Mouse (Mus musculus) hindbrain, embryonic 12.5 days (tissue): ENCODE results near the gene Taf8. TPM values are rescaled to one million over a fixed set of nuclear protein-coding genes. Genes with fewer than 3 reads are reported as not detected.

Source experiments
- ATAC-seq: fragments of 200-750 bp; cut with Nextera tagmentation; 2 replicates; pipeline ENCODE4 v1.8.0; 2017; ENCODE audit warnings: moderate TSS enrichment; ENCODE audit not compliant: low FRiP score
- H3K27ac ChIP-seq: fragments of 300-500 bp; sonication (generic); 2 replicates; pipeline ENCODE4 v1.5.1; 2016; ENCODE audit warnings: mild to moderate bottlenecking
- H3K27me3 ChIP-seq: fragments of 300-500 bp; sonication (generic); 2 replicates; pipeline ENCODE4 v1.6.1; 2016; ENCODE audit warnings: mild to moderate bottlenecking
- H3K36me3 ChIP-seq: fragments of 300-500 bp; sonication (generic); 2 replicates; pipeline ENCODE4 v1.6.1; 2016; ENCODE audit warnings: mild to moderate bottlenecking
- H3K4me1 ChIP-seq: fragments of 300-500 bp; sonication (generic); 2 replicates; pipeline ENCODE4 v1.6.1; 2016
- H3K4me2 ChIP-seq: fragments of 300-500 bp; sonication (generic); replicated peaks from 2 replicates; pipeline ENCODE4 v1.6.1; 2016; ENCODE audit warnings: mild to moderate bottlenecking
- H3K4me3 ChIP-seq: fragments of 300-500 bp; sonication (generic); 2 replicates; pipeline ENCODE4 v1.5.1; 2016; ENCODE audit warnings: mild to moderate bottlenecking
- H3K9ac ChIP-seq: fragments of 300-500 bp; sonication (generic); 2 replicates; pipeline ENCODE4 v1.6.1; 2016; ENCODE audit warnings: mild to moderate bottlenecking, moderate library complexity
- H3K9me3 ChIP-seq: fragments of 300-500 bp; sonication (generic); replicated peaks from 2 replicates; pipeline ENCODE4 v1.6.1; 2016; ENCODE audit warnings: mild to moderate bottlenecking
- WGBS: fragments of 180-500 bp; shearing (Covaris S2); methylation state at CpG from one replicate; pipeline ENCODE4 v1.1.7; 2016; 5-methylcytosine and 5-hydroxymethylcytosine counted together
- polyA plus RNA-seq: library from polyadenylated mRNA; unstranded; fragments of >200 nt; fragmentation: Nextera tagmentation; extraction: Ambion mirVana; gene quantifications from 2 replicates; pipeline ENCODE4 v1.2.1, GENCODE M21; 2016

Gene Taf8
- polyA plus RNA-seq, 1 experiment from 2014 or later = 29.5 TPM

- Histone ChIP-seq H3K27me3 (no peaks in the 10 kb centered on the region), H3K4me1 (peaks cover 25% of the 10 kb centered on the region), H3K9me3 (no peaks in the 10 kb centered on the region)
These were observed 26.8 kb upstream of the Taf8 start for GRCm38 (mm10) chr17:47528919-47529318.

GRCm38 (mm10) chr17:47527581-47528300 lies 25.6 kb upstream of the Taf8 start:
- WGBS = 43% methylated on average over 10 of the region's 10 CpGs
- Histone ChIP-seq H3K9ac (no peak overlapping the region), H3K27me3 (no peaks in the 10 kb centered on the region), H3K4me2 (no peak overlapping the region), H3K4me1 (peaks cover 34% of the 10 kb centered on the region), H3K36me3 (no peaks in the 10 kb centered on the region), H3K9me3 (no peaks in the 10 kb centered on the region), H3K4me3 (no peak overlapping the region), H3K27ac (peak overlapping the region; percentile 70)
- no peak; the same call in 1 of the 2 replicates for ATAC-seq

More at GRCm38 (mm10) chr17:47528919-47529318, 26.8 kb upstream of the Taf8 start:
- H3K27ac ChIP-seq = no peak overlapping the region
- no peak overlapping the region for H3K9ac ChIP-seq
- H3K4me3 ChIP-seq = no peak overlapping the region
- peak; percentile 59; the same call in 1 of the 2 replicates for ATAC-seq
- H3K36me3 ChIP-seq = no peaks in the 10 kb centered on the region
- H3K4me2 ChIP-seq = no peak overlapping the region
- 59% methylated on average over 8 of the region's 8 CpGs for WGBS

- no peak for ATAC-seq
- no peak overlapping the region for H3K4me3 ChIP-seq
- no peak overlapping the region for H3K9ac ChIP-seq
- H3K27ac ChIP-seq = peak overlapping the region; percentile 70
- WGBS = 82% methylated on average over 17 of the region's 17 CpGs
- no peaks in the 10 kb centered on the region for H3K9me3 ChIP-seq
- H3K4me1 ChIP-seq = peaks cover 42% of the 10 kb centered on the region
- no peaks in the 10 kb centered on the region for H3K36me3 ChIP-seq
- no peak overlapping the region for H3K4me2 ChIP-seq
- H3K27me3 ChIP-seq = no peaks in the 10 kb centered on the region
These were observed 24.9 kb upstream of the Taf8 start for GRCm38 (mm10) chr17:47526856-47527520.

GRCm38 (mm10) chr17:47524991-47525390 lies 22.9 kb upstream of the Taf8 start:
- peaks cover 43% of the 10 kb centered on the region for H3K4me1 ChIP-seq
- no peaks in the 10 kb centered on the region for H3K9me3 ChIP-seq
- no peak overlapping the region for H3K4me3 ChIP-seq
- ATAC-seq = no peak
- no peak overlapping the region for H3K9ac ChIP-seq
- H3K36me3 ChIP-seq = no peaks in the 10 kb centered on the region
- no peak overlapping the region for H3K27ac ChIP-seq
- WGBS = 91% methylated on average over 6 of the region's 6 CpGs
- H3K27me3 ChIP-seq = no peaks in the 10 kb centered on the region
- H3K4me2 ChIP-seq = no peak overlapping the region

- Histone ChIP-seq H3K4me2 (no peak overlapping the region), H3K27me3 (no peaks in the 10 kb centered on the region), H3K4me1 (peaks cover 43% of the 10 kb centered on the region), H3K36me3 (no peaks in the 10 kb centered on the region), H3K4me3 (no peak overlapping the region), H3K27ac (no peak overlapping the region), H3K9me3 (no peaks in the 10 kb centered on the region), H3K9ac (no peak overlapping the region)
- 74% methylated on average over 8 of the region's 8 CpGs for WGBS
- ATAC-seq = no peak
These were observed 22.0 kb upstream of the Taf8 start for GRCm38 (mm10) chr17:47524055-47524454.

- Histone ChIP-seq H3K36me3 (no peaks in the 10 kb centered on the region), H3K9me3 (no peaks in the 10 kb centered on the region), H3K4me1 (peaks cover 36% of the 10 kb centered on the region), H3K27me3 (no peaks in the 10 kb centered on the region), H3K27ac (peak overlapping the region; percentile 50; the same call in 1 of the 2 replicates), H3K4me2 (no peak overlapping the region), H3K4me3 (no peak overlapping the region), H3K9ac (no peak overlapping the region)
- ATAC-seq = no peak
- WGBS = 62% methylated on average over 18 of the region's 18 CpGs
These were observed 21.2 kb upstream of the Taf8 start for GRCm38 (mm10) chr17:47523211-47523682.

GRCm38 (mm10) chr17:47522536-47522935 lies 20.4 kb upstream of the Taf8 start:
- no peak overlapping the region for H3K4me3 ChIP-seq
- 61% methylated on average over 4 of the region's 4 CpGs for WGBS
- no peak overlapping the region for H3K4me2 ChIP-seq
- H3K27ac ChIP-seq = peak overlapping the region; percentile 92
- H3K36me3 ChIP-seq = no peaks in the 10 kb centered on the region
- ATAC-seq = peak; percentile 27; the same call in 1 of the 2 replicates
- no peaks in the 10 kb centered on the region for H3K27me3 ChIP-seq
- no peaks in the 10 kb centered on the region for H3K9me3 ChIP-seq
- H3K4me1 ChIP-seq = peaks cover 37% of the 10 kb centered on the region
- H3K9ac ChIP-seq = no peak overlapping the region

- ATAC-seq = peak; percentile 88
- H3K36me3 ChIP-seq = no peaks in the 10 kb centered on the region
- H3K27me3 ChIP-seq = no peaks in the 10 kb centered on the region
- peak overlapping the region; percentile 92 for H3K27ac ChIP-seq
- H3K9ac ChIP-seq = peak overlapping the region; percentile 47; the same call in 1 of the 2 replicates
- H3K4me1 ChIP-seq = peaks cover 32% of the 10 kb centered on the region
- WGBS = 3% methylated on average over 17 of the region's 17 CpGs
- no peaks in the 10 kb centered on the region for H3K9me3 ChIP-seq
- peak overlapping the region; percentile 5; the same call in 1 of the 2 replicates for H3K4me3 ChIP-seq
- H3K4me2 ChIP-seq = peak overlapping the region; percentile 47
These were observed 19.6 kb upstream of the Taf8 start for GRCm38 (mm10) chr17:47521551-47522258.

GRCm38 (mm10) chr17:47518205-47518604 lies 16.1 kb upstream of the Taf8 start:
- no peak for ATAC-seq
- Histone ChIP-seq H3K36me3 (no peaks in the 10 kb centered on the region), H3K4me1 (peaks cover 28% of the 10 kb centered on the region), H3K4me3 (no peak overlapping the region), H3K27me3 (no peaks in the 10 kb centered on the region), H3K9ac (no peak overlapping the region), H3K27ac (peak overlapping the region; percentile 64; the same call in 1 of the 2 replicates), H3K9me3 (no peaks in the 10 kb centered on the region), H3K4me2 (no peak overlapping the region)
- 44% methylated on average over 8 of the region's 8 CpGs for WGBS

- Histone ChIP-seq H3K27ac (no peak overlapping the region), H3K27me3 (no peaks in the 10 kb centered on the region), H3K9me3 (no peaks in the 10 kb centered on the region), H3K4me1 (peaks cover 11% of the 10 kb centered on the region), H3K4me3 (no peak overlapping the region), H3K4me2 (no peak overlapping the region), H3K36me3 (no peaks in the 10 kb centered on the region), H3K9ac (no peak overlapping the region)
- no peak for ATAC-seq
- 95% methylated on average over 3 of the region's 3 CpGs for WGBS
These were observed 14.1 kb upstream of the Taf8 start for GRCm38 (mm10) chr17:47516232-47516631.

GRCm38 (mm10) chr17:47515180-47515844 lies 13.2 kb upstream of the Taf8 start:
- H3K27me3 ChIP-seq = no peaks in the 10 kb centered on the region
- 90% methylated on average over 7 of the region's 7 CpGs for WGBS
- H3K4me3 ChIP-seq = no peak overlapping the region
- H3K27ac ChIP-seq = no peak overlapping the region
- peaks cover 11% of the 10 kb centered on the region for H3K4me1 ChIP-seq
- H3K36me3 ChIP-seq = no peaks in the 10 kb centered on the region
- H3K4me2 ChIP-seq = no peak overlapping the region
- H3K9ac ChIP-seq = no peak overlapping the region
- ATAC-seq = no peak
- H3K9me3 ChIP-seq = no peaks in the 10 kb centered on the region
